Mouse (Mus musculus): Measurements from ENCODE around the gene Naa30.

Naa30 gene

GRCm38 (mm10) chr14:49226471-49226870, 54.4 kb downstream of the Naa30 start:
- no peak for DNase-seq (ENCODE audit: low read depth)

- DNase-seq (ENCODE audit: low read depth): no peak
Measured at GRCm38 (mm10) chr14:49226986-49227385, 55.0 kb downstream of the Naa30 start.

GRCm38 (mm10) chr14:49231845-49232244, 59.8 kb downstream of the Naa30 start:
- no peak for DNase-seq (ENCODE audit: low read depth)

- peak; percentile 13 for DNase-seq (ENCODE audit: low read depth)
Measured at GRCm38 (mm10) chr14:49234788-49235515, 62.9 kb downstream of the Naa30 start.

GRCm38 (mm10) chr14:49238206-49238605, 66.2 kb downstream of the Naa30 start:
- DNase-seq (ENCODE audit: low read depth): peak; percentile 1
